In the genomic region with DNA sequence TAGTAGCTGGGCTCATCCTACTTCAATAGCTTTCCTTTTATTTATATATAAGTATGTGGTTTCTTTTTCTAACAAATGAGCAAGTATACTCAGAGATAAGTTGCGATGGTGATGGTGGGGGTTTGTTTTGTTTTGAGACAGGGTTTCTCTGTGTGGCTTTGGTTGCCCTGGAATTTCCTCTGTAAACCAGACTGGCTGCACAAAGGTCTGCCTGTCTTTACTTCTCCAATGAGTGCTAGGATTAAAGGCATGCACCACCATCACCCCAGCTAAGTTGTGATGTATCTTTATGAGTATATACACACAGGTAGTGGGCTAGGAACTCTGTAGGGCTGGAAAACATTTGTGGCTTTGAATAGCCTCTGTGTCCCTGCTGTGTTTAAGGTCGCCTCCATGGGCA, we compare ENCODE assay signal across 15 mouse cellular contexts. TPM values are rescaled to one million over a fixed set of nuclear protein-coding genes. Genes with fewer than 3 reads are reported as not detected.
"Had no signal": no experiment of that assay in that cellular context is flagged by ENCODE, and none has a peak within 500 bp of the region (broad histone marks: within the 10 kb centered on the region; RNA-seq: fewer than 3 reads in every experiment).

No protein-coding gene starts in this region.

- H3K9ac ChIP-seq: limb, embryonic 15.5 days; liver, embryonic 12.5 days; lung, embryonic 14.5 days; neural tube, embryonic 13.5 days had no signal

- H3K9me3 ChIP-seq: limb, embryonic 15.5 days; liver, embryonic 12.5 days; midbrain, embryonic 10.5 days; neural tube, embryonic 13.5 days had no signal

- H3K36me3 ChIP-seq: limb, embryonic 15.5 days; liver, embryonic 12.5 days; midbrain, embryonic 10.5 days; neural tube, embryonic 13.5 days had no signal

- H3K27ac ChIP-seq: limb, embryonic 15.5 days; liver, embryonic 12.5 days; midbrain, embryonic 10.5 days; neural tube, embryonic 13.5 days had no signal

- H3K4me3 ChIP-seq: layer of hippocampus, adult 2 months; limb, embryonic 15.5 days; liver, embryonic 12.5 days; midbrain, embryonic 10.5 days; neural tube, embryonic 13.5 days had no signal

- ATAC-seq: liver, embryonic 12.5 days had no signal

- H3K4me2 ChIP-seq: limb, embryonic 15.5 days; liver, embryonic 12.5 days had no signal

- H3K27me3 ChIP-seq: liver, embryonic 12.5 days had no signal

- H3K4me1 ChIP-seq: limb, embryonic 15.5 days; liver, embryonic 12.5 days; neural tube, embryonic 13.5 days had no signal

- DNase-seq: kidney, adult 8-10 months; kidney, postnatal 36 days; lung, embryonic 14.5 days; lung, postnatal 10 days; lung, postnatal 4 days; midbrain, embryonic 14.5 days; spleen, adult 18-20 months; thymus, adult 18-20 months; thymus, postnatal 14 days had no signal

RNA-seq across cellular contexts. Expression of a gene that starts 22.4 kb away (rescaled TPM):
- total RNA-seq: monocyte, adult 5-6 weeks had no signal
